Mouse (Mus musculus) fibroblast of lung, adult 2 months (primary cell): ENCODE results near the gene Rere.

Experiments
- DNase-seq: peaks from one replicate; pipeline ENCODE4 v3.0.0-alpha.2; 2011; ENCODE audit warnings: low read depth

Rere gene

DNA sequence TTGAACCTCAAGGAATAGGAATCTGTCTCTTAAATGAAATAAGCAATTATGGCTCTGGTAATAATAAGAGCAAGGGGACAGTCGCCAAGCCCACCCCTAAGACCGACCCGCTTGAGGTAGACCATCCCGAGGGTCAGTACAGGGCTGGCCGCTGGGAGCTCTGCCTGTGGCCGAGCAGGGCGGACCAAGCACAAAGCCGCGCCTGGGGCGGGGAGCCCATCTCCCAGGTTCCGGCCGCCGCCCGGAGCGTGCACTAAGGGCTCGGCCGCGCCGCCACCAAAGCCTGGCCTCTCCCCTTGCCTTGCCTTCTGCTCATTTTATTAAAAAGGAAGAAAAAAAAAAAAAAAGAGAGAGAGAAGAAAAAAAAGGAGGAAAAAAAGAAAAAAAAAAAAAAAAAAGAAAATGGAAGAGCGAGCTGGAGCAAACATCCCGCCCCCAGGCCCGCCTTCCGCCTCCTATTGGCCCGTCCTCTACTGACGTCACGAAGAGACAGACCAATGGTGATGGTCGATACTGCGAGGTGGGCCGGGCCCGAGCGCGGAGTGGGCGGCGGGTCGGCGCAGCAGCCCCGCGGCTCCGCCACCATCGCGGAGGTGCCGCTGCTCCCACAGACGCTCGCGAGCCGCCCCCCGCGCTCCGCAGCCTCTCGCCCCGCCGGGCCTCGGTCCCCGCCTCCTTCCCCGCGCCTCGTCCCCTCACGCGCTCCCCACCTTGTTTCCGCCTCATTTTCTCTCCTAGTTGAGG is at the start of gene Rere:
TSS of gene Rere (plus strand) at position 629 of the 744 bp plus-strand sequence.
- DNase-seq = peak; percentile 87

DNA sequence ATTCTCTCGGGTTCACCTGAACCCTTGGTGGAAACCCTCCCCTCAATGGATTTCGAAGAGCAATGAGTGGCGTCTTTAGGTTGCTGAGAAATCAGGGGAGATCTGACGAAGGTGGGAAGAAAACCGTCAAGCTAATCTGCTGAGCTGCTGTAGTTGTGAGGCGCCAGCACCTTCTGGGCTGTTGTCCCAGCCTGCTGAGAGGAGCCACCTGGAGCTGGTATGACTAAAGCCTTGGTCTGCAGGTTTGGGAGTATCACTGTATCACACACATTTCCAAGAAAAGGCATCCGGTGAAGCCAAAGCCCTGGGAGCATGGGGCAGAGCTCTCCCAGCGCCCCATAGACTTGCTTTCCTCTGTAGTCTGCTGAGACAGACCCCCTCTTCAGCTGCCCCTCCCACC is 49.6 kb upstream of the Rere start:
- no peak for DNase-seq

DNA sequence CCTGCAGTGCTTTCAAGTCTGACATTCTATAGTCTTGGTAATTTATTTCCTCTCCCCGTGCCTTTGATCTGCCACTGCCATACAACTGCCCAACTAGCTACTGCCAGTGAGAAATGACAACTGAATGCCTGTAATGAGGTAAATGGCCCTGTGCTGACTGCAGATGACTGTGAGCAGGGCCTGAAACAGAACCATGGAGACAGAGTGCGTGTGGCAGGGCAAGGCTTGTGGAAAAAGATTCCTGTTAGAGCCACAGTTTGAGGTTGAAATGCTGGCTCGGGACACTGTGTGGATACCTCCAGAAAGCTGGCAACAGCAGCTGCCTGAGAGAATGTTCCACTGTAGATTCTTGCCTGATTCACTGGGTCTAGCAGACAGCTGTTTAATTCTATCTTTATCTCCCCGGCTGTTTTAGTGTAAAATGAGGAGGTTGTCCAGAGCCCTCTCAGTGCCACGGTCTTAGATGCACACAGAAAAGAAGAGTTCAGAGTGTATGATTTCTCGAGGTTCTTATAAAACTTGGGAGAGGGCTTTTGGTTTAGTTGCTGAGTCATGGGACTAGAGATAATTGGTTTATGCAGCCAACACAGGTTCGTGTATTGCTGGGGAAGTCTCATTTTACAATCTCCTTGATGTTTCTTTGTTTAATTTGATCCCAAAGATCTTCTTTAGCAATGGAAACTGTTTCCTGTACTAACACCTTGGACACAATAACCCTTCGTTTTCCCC is 46.7 kb upstream of the Rere start:
- no peak for DNase-seq

DNA sequence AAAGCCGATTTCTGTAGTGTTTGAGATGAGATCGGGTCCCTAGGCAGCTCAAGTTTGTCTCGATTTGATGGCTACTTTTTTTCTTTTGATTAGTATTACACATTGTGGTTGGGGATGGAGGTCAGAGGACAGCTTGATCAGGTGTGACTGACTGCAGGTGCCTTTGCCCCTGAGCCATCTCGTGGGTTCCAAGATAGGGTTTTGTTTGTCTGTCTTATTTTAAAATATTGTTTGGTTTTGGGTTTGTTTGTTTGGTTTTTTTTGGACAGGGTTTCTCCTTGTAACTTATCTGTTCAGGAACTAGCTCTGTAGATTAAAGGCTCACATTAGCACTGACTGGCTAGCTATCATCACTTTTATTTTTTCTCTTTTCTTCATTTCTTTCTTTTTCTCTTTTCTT is 45.9 kb upstream of the Rere start:
- no peak for DNase-seq

DNA sequence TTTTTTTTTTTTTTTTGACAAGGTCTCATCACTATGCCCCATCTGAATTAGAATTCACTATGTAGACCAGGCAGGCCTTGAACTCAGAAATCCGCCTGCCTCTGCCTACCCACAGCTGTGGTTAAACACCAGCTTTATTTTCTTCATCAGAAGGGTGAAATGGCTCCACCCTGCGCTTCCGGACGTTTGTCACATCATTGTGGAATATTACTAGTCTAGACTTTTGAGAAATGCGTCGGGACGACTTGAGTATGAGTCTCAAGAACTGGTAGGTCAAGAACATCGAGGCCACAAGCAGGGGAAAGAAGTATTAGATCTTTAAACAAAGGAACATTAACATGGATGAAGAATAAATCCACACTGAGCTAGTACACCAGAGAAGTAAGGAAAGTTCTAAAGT is 45.4 kb upstream of the Rere start:
- no peak for DNase-seq

DNA sequence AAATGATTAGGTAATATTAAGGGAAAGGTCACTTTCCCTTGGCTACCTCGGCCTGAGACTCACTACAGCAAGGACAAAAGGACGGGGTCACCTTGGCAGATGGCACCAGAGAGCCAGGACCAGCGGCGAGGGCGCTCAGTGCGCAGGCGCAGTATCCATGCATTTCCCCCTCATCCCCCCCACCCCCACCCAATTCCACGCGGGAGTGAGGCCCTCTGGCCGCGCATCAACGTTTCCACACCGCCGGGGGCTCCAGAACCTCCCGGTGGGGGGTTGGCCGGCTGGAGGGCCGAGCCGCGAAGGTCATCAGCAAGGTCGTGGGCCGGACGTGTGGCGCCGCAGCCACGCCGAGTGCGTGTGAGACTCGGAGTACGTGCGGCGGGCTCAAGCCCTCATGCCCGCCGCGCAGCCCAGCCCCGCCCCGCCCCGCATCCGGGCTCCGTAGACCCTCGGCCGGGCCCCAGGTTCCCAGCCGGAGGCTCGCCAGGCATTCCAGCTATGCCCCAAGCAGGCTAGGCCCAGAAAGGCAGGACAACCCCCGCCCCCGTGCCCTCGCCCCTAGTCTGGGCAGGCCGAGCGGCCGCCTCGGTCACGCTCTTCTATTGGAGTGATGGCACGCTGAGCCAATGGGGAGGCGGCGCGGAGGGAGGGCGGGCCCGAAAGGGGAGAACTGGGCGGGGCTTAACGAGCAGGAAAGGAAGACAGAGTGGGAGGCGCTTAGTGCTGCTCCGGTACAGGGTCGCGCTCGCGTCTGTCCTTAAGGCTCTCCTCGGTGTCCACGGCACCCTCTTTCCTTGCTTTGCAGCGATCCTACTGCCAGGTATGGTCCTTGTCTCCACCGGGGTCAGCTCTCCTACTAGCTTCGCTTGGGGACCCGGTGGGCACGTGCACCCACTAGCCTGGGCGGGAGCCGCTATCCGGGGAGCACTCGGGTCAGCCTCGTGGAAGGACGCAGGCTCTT is 44.6 kb upstream of the Rere start, which contains the start of gene Eno1:
TSS of gene Eno1 (plus strand) at position 201 of the 961 bp plus-strand sequence.
- peak; percentile 89 for DNase-seq

DNA sequence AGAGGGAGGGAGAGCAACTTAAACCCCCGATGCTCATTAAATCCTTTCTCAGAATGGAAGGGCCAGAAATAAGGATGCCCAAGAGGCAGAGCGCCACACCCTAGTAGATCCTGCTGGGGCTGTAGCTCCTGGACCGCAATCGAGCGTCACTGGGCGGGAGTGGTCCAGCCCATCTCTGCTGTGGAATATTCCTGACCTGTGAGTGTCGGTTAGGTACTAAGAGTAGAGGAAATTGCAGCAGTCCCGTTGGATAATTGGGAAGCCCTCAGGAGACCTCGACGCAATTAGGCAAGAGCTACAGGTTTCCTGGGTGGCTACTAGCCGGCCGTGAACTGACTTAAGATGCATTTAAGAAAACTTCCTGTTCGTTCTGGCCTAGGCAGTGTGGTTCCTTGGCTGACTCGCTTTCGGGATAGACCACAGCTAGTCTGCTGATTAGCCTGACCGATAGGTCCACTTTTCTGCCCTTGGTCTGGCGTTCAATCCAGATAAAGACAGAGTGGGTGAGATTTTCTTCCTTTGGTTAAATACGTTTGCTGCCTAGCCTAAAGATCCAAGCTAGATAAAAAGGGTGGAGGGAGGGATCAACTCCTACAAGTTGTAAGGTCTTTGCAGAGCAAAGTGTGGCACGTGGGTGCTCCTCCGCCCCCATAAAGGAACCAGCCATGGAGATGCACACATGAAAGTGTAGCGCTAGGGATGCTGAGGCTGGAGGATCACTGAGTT is 43.6 kb upstream of the Rere start:
- DNase-seq = no peak

DNA sequence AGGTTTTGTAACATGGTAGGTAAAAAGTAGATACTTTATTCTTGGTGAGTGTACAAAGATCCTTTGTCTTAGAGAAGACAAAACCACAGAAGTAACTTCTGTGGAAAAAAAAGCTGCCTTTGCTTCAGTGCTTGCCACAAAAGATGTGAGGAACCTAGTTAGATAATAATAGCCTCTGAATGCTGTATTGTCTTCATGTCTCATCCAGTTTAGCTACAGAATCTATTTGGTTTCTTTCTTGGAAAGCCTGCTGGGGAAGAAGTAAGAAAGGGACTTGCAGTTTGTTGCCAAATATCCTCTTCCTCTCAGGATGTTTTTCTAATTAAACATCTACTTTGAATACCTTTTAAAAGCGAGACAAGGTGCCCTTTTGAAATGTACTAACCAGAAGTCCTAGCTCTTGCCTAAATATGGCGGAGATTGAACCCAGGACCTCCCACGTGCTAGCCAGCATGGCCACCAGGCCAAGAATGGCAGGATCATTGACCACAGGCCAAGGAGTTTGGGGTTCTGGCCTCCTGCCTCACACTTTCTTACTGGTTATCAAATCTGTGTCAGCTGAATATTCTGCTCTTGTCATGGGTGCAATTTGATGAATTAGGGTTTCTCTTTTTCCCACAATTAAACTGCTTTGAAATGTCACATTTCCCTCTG is 42.9 kb upstream of the Rere start:
- no peak for DNase-seq

DNA sequence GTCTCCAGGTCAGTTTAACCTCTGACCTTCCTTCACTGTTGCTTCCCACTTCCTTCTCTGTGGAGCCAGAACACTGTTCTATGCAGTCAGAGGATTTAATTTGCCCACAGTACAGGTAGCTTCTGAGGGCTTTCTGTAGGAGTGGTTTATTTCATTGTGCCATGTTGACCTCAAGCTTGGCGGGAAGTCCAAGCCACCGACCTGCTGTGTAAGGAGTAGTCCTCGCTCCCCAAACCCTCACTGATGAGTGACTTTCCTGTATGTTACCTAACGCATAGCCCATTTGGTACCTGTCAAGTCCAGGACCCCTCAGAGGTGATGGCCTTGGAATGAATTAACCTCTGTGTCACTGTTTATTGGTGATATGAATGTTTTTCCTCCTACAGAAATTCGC is 42.4 kb upstream of the Rere start:
- no peak for DNase-seq

DNA sequence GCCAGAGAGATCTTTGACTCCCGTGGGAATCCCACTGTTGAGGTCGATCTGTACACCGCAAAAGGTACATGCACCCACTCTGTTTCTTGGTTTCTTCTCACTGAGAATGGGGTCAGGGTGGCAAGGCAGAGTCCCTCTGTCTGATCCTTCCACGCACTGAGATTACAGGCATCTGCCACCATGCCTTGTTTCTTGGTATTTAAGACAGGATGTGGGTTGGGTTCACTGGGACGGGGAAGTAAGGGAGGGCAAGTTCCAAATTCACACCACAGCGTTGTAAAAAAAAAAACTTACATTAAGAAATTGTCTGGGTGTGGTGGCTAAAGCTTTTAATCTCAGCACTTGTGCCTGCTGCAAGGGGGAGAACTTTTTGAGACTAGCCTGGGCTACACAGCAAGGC is 41.9 kb upstream of the Rere start:
- no peak for DNase-seq

DNA sequence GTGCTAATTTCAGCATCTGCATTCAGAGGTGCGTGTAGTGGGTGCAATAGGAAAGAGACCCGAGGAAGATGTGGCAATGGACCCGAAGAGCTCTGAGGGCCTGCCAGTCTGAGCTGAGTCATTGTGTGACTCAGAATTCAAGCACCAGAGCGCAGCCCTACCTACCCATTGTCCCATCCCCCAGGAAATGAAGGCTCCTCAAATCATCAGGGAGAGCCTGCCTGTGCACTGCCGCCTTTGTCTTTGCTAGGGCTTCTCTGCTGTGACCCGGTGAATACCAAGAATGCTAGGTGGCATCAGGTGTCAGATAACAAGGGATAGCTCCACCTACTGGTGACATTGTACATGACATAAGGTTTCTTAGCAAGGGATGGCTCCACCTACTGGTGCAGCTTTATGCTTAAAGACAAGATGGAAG is 41.5 kb upstream of the Rere start:
- DNase-seq = peak; percentile 82

DNA sequence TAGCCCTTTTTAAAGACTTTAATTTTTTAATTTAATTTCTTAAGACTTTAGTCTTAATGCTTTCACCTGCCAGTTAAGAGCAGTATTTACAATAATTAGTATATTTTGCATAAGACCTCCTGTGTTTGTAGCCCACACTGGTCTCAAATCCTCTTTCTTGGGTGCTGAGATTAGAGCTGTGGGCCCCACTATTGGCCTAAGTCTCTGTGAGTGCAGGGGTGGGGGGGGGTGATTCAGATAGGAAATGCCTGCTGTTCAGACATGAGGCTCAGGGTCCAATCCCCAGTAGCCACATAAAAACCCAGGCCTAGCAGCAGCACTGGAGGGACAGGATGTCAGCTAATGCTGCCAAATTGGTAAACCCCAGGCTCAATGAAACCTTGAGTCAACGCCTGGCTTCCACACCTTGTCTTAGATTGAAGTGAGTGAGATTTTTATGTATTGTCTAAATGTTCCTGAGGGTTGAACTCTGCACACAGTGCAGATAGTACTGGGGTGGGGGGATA is 41.0 kb upstream of the Rere start:
- DNase-seq = no peak

DNA sequence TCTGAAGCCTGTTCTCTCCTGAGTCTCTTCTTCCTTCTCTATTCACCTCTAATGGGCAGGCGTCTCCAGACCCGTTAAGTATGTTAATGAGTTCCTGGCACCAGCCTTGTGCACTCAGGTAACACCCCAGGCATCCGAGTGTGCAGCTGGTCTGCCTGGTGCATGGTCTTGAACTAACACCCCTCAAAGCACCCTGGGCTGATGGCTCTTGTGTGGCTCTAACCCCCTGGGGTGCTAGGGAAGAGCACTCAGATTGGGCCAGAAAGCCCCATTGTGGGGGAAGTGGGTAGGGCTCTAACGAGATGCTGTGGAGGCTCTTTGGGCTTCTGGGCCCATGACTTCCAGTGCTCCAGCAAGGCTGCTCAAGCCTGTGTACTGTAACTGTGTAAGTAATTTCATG is 39.7 kb upstream of the Rere start:
- no peak for DNase-seq

DNA sequence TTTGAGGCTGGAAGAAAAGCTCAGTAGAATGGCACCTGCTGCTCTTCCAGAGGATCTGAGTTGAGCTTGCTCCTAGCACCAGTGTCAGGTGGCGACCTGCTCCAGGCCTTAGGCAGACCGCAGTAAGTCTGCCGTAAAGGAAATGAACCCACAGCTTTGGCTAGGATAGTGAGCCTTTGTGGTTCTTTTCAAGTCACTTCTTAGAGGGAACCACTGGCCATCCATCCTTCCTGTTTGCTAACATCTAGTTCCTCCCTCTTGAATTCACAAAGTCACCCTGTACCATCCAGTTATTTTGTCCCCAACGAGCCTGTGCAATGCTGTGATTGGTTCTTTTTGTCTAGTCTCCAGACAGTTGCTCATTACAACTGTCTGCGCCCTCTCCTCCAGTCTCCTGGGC is 38.7 kb upstream of the Rere start:
- DNase-seq = no peak

DNA sequence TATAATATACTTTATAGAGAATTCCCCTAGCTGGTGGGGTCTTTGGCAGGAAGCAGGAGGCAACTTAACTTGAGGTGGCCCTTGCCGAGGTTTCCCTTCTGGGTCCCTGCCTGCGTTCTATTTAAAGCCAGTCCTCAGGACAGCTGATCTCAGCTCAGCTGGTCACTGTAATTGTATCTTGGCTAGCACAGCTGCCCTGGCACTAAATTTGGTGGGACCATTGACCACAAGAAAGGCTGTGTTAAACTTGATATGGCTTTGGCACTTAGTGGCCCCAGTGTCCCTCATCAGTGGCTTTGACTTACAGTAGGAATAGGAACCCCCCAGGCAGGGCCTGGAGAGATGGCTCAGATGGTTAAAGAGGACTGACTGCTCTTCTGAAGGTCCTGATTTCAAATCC is 35.6 kb upstream of the Rere start:
- DNase-seq = no peak

DNA sequence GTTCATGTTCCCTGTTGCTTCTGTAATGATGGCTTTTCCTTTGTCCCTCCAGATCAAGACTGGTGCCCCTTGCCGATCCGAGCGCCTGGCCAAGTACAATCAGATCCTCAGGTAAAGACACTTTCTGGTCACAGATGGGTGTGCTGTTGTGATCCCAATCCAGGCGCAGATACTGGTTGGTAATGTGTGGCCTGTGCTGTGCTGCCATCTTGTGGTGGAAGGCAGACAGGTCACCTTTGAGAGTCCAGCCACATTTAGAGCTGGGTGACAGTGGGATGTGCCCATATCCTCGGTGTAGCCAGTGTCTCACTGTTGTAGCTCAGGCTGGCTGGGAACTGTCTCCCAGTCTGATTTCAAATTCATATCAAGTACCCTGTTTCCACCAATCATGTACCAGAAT is 33.4 kb upstream of the Rere start:
- no peak for DNase-seq

DNA sequence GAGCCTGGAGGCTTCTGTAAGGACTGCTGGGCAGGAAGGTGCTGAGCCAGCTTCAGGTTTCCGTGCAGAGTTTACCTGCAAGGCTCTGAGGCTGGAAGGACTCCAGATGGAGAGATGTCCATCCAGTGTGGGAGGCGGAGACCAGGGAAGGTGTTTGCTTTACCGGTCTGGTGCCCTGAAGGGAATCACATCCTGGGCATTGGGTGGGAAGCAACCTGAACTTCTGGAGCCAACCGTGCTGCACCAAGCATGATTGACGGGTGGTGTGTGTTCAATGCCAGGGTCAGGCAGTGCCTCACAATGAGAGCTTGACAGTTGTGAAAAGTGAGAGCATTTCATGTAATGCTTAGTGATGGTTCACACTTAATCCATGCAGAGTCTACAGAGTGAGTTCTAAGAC is 32.5 kb upstream of the Rere start:
- DNase-seq = no peak

DNA sequence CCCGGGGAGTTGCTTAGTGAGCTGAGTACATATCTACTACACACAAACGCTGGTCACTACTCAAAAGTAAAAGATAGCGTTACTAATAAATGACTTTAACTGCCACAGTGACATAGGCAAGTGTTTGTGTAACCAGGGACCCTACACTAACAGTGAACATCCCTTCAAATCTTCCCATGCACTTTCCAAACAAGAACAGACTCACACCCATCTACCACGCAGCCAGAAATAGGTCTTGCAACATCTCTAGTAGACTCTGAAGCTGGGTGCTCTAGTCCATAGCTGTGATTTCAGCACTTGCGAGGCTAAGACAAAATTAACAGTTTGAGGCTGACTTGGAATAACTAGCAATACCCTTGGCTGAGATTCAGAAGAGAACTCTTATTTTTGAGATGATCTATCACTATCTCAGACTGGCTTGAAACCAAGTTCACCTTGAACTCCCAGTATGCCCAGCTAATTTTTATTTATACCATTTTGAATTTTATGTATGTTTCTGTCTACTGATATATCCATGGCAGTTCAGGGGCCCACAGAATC is 31.6 kb upstream of the Rere start:
- no peak for DNase-seq

DNA sequence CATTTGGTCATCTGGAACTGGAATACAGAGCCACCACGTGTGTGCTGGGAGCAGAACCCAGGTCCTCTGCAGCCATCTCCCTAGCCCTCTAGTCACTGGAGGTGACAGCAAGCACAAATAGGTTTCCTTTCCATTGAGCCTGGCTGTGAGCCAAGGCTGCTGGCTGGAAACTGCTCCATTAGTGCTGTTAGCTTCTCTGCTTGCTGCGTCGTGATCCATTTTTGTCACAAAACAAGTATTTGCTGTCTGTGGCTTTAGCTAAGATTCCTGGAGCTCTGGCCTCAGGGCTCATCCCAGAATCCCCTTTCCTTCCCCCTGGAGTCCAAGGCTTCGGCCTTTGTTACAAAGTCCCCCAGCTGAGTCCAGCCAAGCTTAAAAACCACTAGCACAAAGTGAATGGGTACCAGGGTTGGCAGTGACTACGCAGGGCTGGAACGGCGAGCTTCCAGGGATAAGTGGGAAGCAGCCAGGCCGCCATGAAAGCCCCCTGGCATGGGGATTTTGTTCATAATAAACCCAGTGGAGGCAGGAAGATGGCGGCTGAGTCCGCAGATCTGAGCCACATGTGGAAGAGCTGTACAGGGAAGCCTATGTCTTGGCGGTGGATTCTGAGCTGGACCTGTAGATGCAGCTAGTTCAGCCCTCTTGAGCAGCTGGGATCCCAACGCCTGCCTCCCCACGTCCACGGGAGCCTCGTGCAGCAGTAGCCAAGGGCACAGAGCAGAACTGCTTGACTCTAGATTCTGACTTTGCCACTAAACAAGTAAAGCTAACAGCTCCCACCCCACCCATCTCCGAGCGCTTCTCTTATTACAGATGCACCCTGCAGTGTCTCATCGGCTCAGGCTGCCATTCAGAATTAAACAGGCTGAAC is 30.7 kb upstream of the Rere start:
- DNase-seq = no peak

DNA sequence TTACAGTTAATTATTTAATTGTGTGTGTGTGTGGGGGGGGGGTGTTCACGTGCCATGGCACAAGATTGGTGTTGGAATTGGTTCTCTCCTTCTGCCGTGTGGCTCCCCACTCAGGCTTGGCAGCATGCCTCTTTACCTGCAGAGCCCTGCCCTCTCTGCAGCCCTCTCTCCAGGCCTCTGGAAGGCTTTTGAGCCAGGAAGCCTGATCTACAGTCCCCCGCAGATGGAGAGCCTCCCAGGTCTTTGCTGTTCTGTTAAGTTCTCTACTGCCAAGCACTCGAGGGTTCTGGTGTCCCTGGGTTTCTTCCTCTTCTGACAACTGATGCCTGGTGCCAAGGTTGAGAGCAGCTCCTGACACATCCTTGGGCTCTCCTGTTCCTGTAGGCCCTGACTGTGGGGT is 27.0 kb upstream of the Rere start:
- DNase-seq = no peak
